Mouse (Mus musculus): ENCODE data around the gene Mkrn2os. TPM values are rescaled to one million over a fixed set of nuclear protein-coding genes. Genes with fewer than 3 reads are reported as not detected.
"Not testable (repeated sequence)": the region's sequence is repeated elsewhere in the genome, so short reads cannot be mapped to it uniquely, and the experiment has no call there.

The Mkrn2os gene
- not detected in 3 replicates for total RNA-seq (2017)

DNA sequence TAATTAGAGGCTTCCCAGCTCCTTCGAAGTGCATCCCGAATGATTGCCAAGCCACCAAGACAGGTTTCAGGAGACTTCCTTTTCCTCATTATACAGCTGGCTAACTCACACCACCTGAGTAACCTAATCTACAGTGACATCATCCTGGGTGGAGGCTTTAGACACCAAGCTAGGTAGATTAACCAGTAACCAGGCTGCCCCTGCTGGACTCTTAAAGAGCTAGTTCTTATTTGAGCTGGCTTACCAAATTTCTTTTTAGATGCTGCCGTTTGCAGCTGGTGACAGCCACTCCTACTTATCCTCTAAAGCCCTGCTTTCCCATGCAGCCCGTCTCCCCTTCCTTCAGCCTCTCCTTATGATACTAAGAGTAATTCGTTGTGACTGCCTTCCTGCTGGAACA is at the start of gene Mkrn2os:
Mkrn2os (minus strand) TSS at position 119 of the 400 bp plus-strand sequence.
- no peak for ATAC-seq (replicated peaks; ENCODE audit: insufficient number of reproducible peaks, low FRiP score, low TSS enrichment, poor library complexity, severe bottlenecking)

DNA sequence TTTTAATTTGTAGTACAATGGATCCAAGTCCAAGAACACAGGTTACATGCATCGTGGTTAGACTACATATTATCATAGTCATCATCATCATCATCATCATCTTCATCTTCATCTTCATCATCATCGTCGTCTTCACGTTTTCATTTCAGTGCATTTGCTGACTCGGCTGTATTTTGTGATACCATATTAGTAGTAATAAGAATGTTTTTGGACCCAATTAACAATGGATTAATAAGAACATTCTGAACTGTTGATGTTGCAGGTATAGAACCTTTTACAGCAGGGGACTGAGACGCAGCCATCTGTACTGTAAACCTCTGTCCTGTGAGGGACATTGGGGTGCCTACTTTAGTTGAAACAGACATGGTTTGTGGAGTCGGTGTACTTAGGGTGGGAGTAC is 45.8 kb upstream of the Mkrn2os start:
- ATAC-seq (replicated peaks; ENCODE audit: insufficient number of reproducible peaks, low FRiP score, low TSS enrichment, poor library complexity, severe bottlenecking): not testable (repeated sequence)

DNA sequence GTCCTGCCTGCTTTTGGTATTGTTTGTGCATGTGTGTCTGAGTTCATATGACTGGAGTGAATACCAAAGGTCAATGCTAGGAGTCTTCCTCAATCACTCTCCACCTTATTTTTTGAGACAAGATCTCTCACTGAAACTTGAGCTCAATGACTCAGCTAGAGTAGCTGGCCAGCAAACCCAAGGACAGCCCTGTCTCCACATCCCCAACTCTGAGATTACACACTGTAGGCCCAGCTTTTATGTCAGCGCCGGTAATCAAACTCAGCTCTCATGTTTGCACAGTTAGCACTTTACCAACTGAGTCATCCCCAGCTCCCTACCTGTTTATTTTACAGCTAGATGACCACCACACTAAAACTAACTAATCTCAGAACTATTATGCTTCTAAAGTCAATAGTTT is 41.6 kb upstream of the Mkrn2os start:
- ATAC-seq (replicated peaks; ENCODE audit: insufficient number of reproducible peaks, low FRiP score, low TSS enrichment, poor library complexity, severe bottlenecking): no peak

DNA sequence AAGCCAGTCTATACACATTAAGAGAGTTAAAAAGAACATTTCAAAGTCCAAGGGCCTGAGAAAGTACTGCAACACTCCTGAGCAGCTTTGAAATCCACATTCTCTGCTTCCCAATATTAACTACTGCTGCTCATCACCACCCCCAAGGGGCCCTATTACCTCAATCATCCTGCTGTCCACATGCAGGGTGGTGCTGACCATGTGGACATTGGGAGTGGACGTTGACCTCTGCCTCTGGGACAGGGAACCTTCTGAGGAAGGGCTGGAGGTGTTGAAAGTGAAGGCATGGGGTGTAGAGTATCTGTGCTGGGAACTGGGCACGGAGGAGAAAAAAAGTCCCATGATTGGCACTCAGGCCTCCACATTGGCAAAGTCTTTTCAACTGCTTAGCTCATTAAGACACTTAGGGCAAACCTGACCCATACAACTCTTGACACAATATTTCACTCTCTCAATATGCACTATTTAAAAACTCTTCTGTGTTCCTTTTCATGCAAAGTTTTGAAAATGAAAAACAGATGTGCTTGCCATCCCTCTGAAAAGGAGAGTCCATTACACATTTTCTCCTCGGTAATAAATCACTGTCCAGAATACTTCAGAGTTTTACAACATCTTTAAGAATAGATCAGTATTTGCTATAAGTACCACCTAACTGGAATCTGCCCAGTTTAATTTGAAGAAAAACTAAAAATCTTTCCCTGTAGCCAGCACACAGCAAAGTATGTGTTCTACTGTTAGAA is 38.9 kb upstream of the Mkrn2os start:
- no peak for ATAC-seq (replicated peaks; ENCODE audit: insufficient number of reproducible peaks, low FRiP score, low TSS enrichment, poor library complexity, severe bottlenecking)

DNA sequence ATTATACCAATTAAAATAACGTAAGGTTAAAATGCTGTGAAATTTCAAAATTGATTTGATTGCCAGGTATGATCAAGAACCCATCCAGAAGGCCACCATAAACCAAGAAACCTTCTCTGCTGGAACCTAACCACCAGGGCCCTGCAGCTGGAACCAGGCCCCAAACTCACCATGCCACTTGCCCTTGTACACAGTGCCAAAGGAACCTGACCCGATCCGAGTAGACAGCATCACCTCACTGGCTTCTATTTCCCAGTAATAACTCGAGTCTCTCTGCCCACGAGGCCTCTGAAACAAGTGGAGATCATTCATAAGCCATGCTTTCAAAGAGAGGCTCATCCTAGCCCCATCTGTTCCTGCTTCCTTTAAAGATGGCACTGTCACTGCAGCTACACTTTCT is 33.7 kb upstream of the Mkrn2os start:
- ATAC-seq (replicated peaks; ENCODE audit: insufficient number of reproducible peaks, low FRiP score, low TSS enrichment, poor library complexity, severe bottlenecking): no peak

DNA sequence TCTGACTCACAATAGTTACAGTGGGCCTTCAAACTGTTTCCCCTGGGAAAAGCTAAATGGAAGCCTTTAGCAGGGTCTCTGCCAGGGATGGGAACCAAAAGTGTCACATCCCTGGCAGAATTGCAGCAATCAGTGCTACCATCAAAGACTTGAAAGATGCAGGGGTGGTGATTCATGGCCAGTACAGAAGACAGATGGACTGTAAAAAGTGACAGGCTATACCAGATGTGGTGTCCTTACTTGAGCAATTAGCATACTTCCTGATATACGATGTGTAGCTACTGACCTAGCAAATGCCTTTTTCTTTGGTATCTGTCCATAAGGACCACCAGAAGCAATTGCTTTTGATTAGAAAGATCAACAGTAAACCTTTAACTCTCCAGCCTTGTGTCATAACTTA is 28.6 kb upstream of the Mkrn2os start:
- no peak for ATAC-seq (replicated peaks; ENCODE audit: insufficient number of reproducible peaks, low FRiP score, low TSS enrichment, poor library complexity, severe bottlenecking)

DNA sequence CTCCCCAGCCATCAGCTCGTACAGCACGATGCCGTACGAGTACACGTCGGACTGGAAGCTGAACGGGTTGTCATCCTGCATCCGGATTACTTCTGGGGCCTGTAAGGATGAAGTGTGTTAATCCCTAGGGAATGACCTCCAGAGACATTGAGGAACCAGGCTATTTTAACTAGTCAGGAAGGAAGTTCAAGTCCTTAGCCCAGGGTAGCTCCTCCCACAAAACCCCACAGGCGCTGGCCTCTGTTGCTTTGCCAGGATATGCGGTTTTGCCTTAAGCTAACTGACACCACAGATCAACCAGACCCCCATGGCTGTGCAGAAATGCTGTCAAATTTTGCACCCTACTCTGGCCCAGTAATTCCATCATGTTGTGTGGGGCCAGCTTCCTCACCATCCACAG is 27.4 kb upstream of the Mkrn2os start:
- no peak for ATAC-seq (replicated peaks; ENCODE audit: insufficient number of reproducible peaks, low FRiP score, low TSS enrichment, poor library complexity, severe bottlenecking)

DNA sequence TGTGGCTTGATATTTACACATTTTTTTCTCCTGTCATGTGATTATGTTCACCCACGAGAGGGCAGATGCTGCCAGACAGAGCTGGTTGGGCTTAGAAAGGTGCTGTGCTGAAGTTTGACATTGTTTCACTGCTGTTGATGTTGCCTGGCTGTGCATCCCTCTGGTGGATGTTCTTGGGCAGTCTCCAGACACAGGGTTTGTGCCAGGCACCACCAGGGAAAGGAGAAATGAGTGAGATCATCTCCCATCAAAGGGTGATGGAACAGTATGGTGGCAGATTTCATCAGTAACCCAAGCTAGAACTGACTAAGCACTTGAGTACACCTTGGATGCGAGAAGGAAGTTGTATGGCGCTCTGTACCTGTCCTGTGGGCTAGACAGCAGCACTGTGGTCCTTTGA is 23.6 kb upstream of the Mkrn2os start:
- ATAC-seq (replicated peaks; ENCODE audit: insufficient number of reproducible peaks, low FRiP score, low TSS enrichment, poor library complexity, severe bottlenecking): no peak

DNA sequence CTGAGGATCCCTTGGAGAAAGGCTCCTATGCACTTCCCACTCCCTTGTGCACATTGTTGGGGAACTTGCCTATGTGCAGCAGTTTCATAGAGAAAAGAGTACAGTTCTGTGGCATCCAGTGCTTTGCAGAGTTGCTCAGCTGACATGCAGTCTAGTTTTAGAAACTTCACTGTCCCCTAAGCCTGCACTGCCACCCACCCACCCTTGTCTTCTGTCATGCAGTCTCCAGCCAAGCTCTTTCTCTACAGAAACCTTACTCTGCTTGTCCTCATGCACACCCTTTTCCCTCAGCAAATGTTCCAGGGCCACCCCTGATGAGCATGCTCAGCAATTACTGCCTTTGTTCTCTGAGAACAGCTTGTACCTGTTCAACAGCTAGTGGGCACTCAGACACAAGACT is 21.4 kb upstream of the Mkrn2os start:
- ATAC-seq (replicated peaks; ENCODE audit: insufficient number of reproducible peaks, low FRiP score, low TSS enrichment, poor library complexity, severe bottlenecking): no peak

DNA sequence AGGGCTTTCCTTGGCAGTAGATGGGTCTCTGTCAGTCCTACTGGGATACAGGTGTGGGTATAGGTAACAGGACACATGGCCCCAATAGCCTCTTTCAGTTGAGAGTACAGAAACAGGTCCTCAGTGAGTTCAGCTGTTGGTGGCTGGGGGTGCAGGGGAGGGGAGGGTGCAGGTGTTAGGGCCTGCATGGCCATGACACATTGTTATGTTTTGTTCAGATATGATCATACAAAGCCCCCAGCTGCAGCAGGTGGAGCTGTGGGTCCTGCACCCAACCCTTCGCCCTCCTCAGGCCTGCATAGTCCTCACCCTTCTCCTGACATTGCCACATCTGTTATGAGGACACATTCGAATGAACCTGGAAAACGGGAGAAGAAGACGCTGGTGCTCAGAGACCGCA is 17.9 kb upstream of the Mkrn2os start:
- ATAC-seq (replicated peaks; ENCODE audit: insufficient number of reproducible peaks, low FRiP score, low TSS enrichment, poor library complexity, severe bottlenecking): no peak

DNA sequence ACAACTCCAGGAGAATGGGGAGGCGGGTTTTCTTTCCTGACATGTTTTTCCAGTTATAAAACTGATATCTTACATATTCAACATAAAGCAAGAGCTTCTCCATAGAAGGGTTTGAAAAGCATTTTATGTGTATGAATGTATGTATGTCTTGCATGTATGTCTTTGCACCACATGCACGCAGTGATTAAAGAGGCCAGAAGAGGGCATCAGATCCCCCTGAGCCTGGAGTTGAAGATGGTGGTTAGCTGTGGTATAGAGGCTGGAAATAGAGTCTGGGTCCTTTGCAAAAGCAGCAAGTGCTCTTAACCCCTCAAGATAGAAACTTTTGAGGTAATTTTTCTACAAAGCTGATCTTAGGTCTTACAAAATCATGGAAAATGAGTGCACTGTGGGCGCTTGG is 16.7 kb upstream of the Mkrn2os start:
- no peak for ATAC-seq (replicated peaks; ENCODE audit: insufficient number of reproducible peaks, low FRiP score, low TSS enrichment, poor library complexity, severe bottlenecking)

DNA sequence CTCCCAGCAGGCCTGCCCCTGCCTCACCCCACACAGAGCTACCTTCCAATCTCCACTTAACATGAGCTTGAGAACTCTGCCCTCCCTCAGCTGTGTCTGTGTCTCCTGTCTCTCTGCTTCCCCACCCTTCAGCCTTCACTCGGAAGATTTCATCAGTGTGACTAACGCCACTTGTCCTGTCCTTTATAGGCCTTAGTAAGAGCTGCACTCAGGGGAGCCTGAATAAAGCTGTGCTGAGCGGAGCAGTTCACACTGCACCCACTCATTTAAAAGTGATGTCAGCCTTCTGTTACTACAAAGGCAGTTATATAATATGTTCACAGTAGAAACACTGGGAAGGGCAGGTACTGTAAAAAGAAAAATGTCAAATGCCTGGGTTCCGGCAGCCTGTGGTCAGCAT is 15.1 kb upstream of the Mkrn2os start:
- no peak for ATAC-seq (replicated peaks; ENCODE audit: insufficient number of reproducible peaks, low FRiP score, low TSS enrichment, poor library complexity, severe bottlenecking)

DNA sequence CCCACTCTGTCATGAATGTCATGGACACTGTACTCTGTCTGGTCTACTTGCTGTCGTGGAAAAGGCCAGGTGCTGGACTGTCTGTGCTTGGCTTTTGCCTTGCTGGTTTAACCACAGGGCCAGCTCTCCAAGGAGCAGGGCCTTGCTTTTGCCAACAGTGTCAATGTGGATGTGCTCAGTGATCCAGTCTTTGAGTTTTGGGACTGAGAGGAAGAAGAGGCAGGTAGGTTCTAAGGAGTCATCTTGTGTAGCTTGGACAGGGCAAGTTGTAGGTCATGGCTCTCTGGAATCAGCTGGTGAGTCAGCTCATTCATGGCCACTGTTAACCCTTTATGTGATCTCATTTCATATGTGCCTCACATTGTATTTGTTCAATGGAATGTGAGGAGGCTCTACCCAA is 14.1 kb upstream of the Mkrn2os start:
- no peak for ATAC-seq (replicated peaks; ENCODE audit: insufficient number of reproducible peaks, low FRiP score, low TSS enrichment, poor library complexity, severe bottlenecking)

DNA sequence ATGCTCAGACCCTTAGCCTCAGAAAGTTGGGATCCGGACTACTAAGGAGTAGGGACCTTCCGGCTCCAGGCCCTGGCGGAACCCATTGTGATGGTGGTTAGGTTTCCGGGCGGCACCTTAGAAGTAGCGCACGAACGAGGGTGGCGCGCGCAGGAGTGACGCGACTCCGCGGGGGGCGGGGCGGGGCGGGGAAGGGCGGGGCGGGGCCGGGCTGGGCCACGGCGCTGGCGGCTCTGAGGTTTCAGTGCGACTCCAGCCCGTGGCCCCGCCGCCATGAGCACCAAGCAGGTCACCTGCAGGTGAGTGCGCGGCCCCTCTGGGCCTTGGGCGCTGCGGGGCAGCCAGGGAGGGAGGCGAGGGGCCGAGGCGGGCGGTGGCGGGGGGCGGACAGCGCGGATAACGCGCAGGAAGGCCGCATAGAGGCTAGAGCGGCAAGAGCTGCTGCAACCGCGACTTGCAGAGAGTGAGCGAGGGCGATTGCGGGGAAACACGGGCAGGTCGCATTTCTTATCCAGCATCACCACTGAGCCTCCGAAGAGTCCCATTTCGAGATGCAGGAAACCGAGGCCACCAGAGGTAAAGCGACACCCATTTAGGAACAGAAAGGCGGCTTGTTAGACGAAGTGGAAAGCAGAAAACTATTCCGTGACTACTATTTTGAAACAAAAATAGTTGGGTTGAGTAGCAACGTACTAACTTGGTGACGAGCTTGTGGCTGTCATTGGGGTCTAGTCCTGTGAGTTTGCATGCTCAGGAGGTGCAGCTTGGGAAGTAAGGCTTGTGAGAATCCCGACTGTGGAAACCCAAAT is 9.5 kb upstream of the Mkrn2os start, which contains the start of gene Mkrn2:
Mkrn2 (plus strand) TSS at position 188 of the 809 bp plus-strand sequence.
- peak; percentile 96 for ATAC-seq (replicated peaks; ENCODE audit: insufficient number of reproducible peaks, low FRiP score, low TSS enrichment, poor library complexity, severe bottlenecking)

DNA sequence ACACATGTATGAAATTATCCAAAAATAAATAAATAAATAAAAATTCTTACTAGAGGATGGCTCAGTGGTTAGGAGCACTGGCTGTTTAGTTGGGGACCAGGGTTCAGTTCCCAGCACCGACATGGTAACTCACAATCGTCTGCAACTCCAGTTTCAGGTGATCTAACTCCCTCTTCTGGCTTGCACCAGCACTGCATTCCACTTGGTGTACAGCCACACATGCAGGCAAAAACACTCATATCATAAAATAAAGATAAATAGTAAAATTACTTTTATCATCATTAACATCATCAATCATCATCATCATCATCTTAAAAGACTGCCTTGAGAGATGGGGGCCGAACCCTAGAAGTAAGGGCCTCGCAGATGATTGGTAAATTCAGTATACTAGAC is 8.9 kb upstream of the Mkrn2os start:
- ATAC-seq (replicated peaks; ENCODE audit: insufficient number of reproducible peaks, low FRiP score, low TSS enrichment, poor library complexity, severe bottlenecking): no peak

DNA sequence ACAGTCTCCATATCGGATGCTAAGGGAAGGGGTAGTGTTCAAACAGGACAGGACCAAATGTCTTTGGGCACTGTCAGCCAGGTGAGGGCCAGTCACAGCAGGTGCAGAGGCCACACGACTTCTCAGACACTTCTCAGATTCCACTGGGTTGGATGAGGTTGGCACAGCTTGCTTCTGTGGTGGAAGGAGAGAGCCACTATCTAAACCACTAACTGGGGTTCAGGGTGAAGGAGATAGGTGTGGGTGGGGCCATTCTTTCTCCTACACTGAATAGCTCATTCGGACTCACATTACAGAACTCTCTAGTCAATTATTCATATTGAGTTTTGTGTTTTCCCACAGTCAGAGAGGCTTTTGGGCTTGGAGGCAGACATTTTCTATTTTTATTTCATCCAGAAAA is 3.3 kb upstream of the Mkrn2os start:
- ATAC-seq (replicated peaks; ENCODE audit: insufficient number of reproducible peaks, low FRiP score, low TSS enrichment, poor library complexity, severe bottlenecking): no peak

DNA sequence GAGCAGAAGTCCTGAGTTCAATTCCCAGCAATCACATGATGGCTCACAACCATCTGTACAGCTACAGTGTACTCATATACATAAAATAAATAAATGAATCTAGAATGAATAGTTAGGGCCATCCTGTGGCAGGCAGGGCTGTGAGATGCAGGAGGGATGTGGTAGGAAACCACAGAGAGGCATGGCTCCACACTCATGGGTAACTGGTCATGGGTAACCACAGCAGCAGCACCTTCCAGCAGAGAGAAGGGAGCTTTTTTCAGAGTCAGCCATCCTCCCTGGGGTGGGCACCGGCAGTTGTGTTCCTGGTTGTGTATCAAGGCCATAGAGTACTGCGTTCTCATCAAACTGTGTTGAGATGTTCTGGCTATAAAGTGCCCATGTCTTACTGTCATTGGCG is 2.1 kb upstream of the Mkrn2os start:
- peak; percentile 83 for ATAC-seq (replicated peaks; ENCODE audit: insufficient number of reproducible peaks, low FRiP score, low TSS enrichment, poor library complexity, severe bottlenecking)

DNA sequence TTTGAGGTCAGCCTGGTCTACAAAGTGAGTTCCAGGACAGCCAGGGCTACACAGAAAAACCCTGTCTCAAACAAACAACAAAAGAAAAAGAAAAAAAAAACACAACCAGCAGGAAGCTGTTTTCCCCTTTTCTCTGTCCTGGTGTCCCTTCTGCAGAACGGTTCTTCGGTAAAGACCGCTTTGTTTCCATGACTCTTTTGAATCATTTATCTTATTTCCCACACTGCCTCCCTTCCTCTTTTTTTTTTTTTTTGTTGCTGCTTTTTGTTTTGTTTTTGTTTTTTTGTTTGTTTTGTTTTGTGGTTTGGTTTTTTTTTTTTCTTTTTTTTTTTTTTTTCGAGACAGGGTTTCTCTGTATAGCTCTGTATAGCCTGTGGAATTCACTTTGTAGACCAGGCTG is 876 bp upstream of the Mkrn2os start:
- no peak for ATAC-seq (replicated peaks; ENCODE audit: insufficient number of reproducible peaks, low FRiP score, low TSS enrichment, poor library complexity, severe bottlenecking)

DNA sequence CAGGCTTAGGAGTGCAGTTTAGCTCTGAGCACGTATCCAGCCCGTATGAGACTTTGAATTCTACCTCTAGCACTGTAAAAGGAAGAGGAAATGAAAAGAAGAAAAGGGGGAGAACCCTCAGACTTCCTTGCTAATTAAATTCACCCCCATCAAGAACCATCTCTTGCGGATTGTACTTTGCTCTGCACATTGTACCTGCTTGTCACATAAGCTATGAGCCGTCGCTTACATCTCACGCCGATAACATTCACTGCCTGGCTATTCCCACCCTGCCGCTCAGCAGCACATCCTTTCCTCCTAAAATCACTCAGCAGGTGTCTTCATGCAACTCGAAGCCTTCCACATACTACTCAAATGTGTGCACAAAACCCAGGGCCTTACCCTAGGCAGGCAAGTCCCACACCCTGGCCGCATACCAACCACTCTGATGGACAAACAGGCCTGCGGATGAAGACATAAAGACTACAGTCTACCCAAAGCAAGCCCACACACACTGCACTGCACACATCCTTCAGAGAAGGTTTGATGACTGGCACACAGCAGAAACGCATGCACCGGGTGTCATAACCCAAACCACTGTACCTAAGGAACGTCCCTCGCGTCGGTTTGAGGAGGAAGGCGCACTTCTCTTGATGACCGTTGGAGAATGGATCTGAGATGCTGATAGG is 550 bp downstream of the Mkrn2os start:
- ATAC-seq (replicated peaks; ENCODE audit: insufficient number of reproducible peaks, low FRiP score, low TSS enrichment, poor library complexity, severe bottlenecking): no peak

DNA sequence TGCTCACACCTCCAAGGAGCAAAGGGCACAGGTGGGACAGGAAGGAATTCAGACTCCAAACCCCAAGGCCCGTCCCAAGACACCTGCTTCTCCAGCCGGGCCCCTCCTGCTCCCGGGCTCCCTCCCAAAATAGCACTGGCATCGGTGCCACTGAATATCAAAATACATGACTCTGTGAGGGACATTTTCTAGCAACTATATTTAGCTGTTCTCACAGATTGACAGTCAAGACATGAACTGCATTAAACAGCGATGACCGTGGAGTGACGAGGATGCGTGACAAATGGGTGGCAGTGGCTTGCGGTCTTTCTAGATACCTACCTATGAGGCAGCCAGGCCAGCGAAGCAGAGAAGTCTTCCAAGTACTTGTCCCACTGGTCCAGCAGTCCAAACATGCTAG is 6.1 kb downstream of the Mkrn2os start:
- no peak for ATAC-seq (replicated peaks; ENCODE audit: insufficient number of reproducible peaks, low FRiP score, low TSS enrichment, poor library complexity, severe bottlenecking)

All from monocyte, adult 5-6 weeks (primary cell).